Mouse (Mus musculus) monocyte, adult 2 months (primary cell): ENCODE data around the gene Orm1.
"Not testable (repeated sequence)": the region's sequence is repeated elsewhere in the genome, so short reads cannot be mapped to it uniquely, and the experiment has no call there.

ENCODE experiments used
- DNase-seq, 2 experiments: peaks; one replicate each; pipeline ENCODE4 v3.0.0; 2022; ENCODE audit warnings: low spot score in 2 of 2, low read depth in 1 of 2

The Orm1 gene

GRCm38 (mm10) chr4:63344295-63344694 is at the start of gene Orm1:
Gene Orm1 (plus strand): TSS chr4:63344560.
- no peak for DNase-seq

- DNase-seq, result no peak
These were observed 48.7 kb upstream of the Orm1 start for GRCm38 (mm10) chr4:63295641-63296040.

GRCm38 (mm10) chr4:63296263-63296662 is 48.1 kb upstream of the Orm1 start:
- no peak for DNase-seq

- DNase-seq, result no peak
These were observed 47.5 kb upstream of the Orm1 start for GRCm38 (mm10) chr4:63296876-63297275.

GRCm38 (mm10) chr4:63298191-63298590 is 46.2 kb upstream of the Orm1 start:
- DNase-seq, result no peak

GRCm38 (mm10) chr4:63302641-63303040 is 41.7 kb upstream of the Orm1 start:
- DNase-seq, result no peak

GRCm38 (mm10) chr4:63307175-63308062 is 36.9 kb upstream of the Orm1 start:
- peak; percentile 21 to 46 for DNase-seq

- DNase-seq, result no peak
These were observed 36.0 kb upstream of the Orm1 start for GRCm38 (mm10) chr4:63308316-63308715.

GRCm38 (mm10) chr4:63310247-63310855 is 34.0 kb upstream of the Orm1 start:
- DNase-seq, result no peak

- DNase-seq, result no peak
These were observed 32.9 kb upstream of the Orm1 start for GRCm38 (mm10) chr4:63311426-63311825.

GRCm38 (mm10) chr4:63314063-63314462 is 30.3 kb upstream of the Orm1 start:
- no peak for DNase-seq

GRCm38 (mm10) chr4:63316076-63316746 is 28.1 kb upstream of the Orm1 start:
- DNase-seq, result no peak

GRCm38 (mm10) chr4:63319566-63319965 is 24.8 kb upstream of the Orm1 start:
- DNase-seq, result not testable (repeated sequence)

GRCm38 (mm10) chr4:63323275-63323815 is 21.0 kb upstream of the Orm1 start:
- no peak for DNase-seq

- no peak for DNase-seq
These were observed 11.0 kb upstream of the Orm1 start for GRCm38 (mm10) chr4:63333403-63333802.

- DNase-seq, result no peak
These were observed 5.8 kb upstream of the Orm1 start for GRCm38 (mm10) chr4:63338414-63339076.

- DNase-seq, result no peak
These were observed 1.9 kb upstream of the Orm1 start for GRCm38 (mm10) chr4:63342491-63342890.

GRCm38 (mm10) chr4:63343608-63344007 is 752 bp upstream of the Orm1 start:
- no peak for DNase-seq

- DNase-seq, result no peak
These were observed 901 bp downstream of the Orm1 start for GRCm38 (mm10) chr4:63345261-63345660.

- no peak for DNase-seq
These were observed 2.3 kb downstream of the Orm1 start for GRCm38 (mm10) chr4:63346659-63347058.

GRCm38 (mm10) chr4:63348524-63348923 is 4.2 kb downstream of the Orm1 start:
- DNase-seq, result no peak
